Mouse (Mus musculus) hindbrain, postnatal 0 days (tissue): Measurements from ENCODE around the gene Gse1. TPM values are rescaled to one million over a fixed set of nuclear protein-coding genes. Genes with fewer than 3 reads are reported as not detected.

Experiments used
- ATAC-seq: fragments of 200-750 bp; cut with Nextera tagmentation; 2 replicates; pipeline ENCODE4 v1.8.0; 2017; ENCODE audit warnings: mild to moderate bottlenecking, moderate TSS enrichment, moderate library complexity
- DNase-seq: peaks from one replicate; pipeline ENCODE4 v3.0.0-alpha.2; 2015; ENCODE audit warnings: low spot score
- H3K27ac ChIP-seq: fragments of 300-500 bp; sonication (generic); 2 replicates; pipeline ENCODE4 v1.5.1; 2014; ENCODE audit warnings: mild to moderate bottlenecking
- H3K27me3 ChIP-seq: fragments of 300-500 bp; sonication (generic); 2 replicates; pipeline ENCODE4 v1.6.1; 2014; ENCODE audit warnings: low read length, mixed read lengths; ENCODE audit not compliant: insufficient read depth
- H3K36me3 ChIP-seq: fragments of 300-500 bp; sonication (generic); 2 replicates; pipeline ENCODE4 v1.6.1; 2014; ENCODE audit warnings: low read length, mixed read lengths; ENCODE audit not compliant: insufficient read depth
- H3K4me1 ChIP-seq: fragments of 300-500 bp; sonication (generic); 2 replicates; pipeline ENCODE4 v1.6.1; 2014; ENCODE audit warnings: antibody characterized with exemption, low read length, mixed read lengths; ENCODE audit not compliant: insufficient read depth
- H3K4me2 ChIP-seq: fragments of 300-500 bp; sonication (generic); 2 replicates; pipeline ENCODE4 v1.6.1; 2014; ENCODE audit warnings: low read depth, mild to moderate bottlenecking, low read length, moderate library complexity, mixed read lengths
- H3K4me3 ChIP-seq: fragments of 300-500 bp; sonication (generic); 2 replicates; pipeline ENCODE4 v1.5.1; 2014; ENCODE audit warnings: low read length
- H3K9ac ChIP-seq: fragments of 300-500 bp; sonication (generic); replicated peaks from 2 replicates; pipeline ENCODE4 v1.6.1; 2014; ENCODE audit warnings: mild to moderate bottlenecking, low read length, moderate library complexity, mixed read lengths
- H3K9me3 ChIP-seq: fragments of 300-500 bp; sonication (generic); 2 replicates; pipeline ENCODE4 v1.6.1; 2016; ENCODE audit warnings: low read length, mixed read lengths
- CTCF ChIP-seq: IDR thresholded peaks from 2 replicates; pipeline ENCODE4 v1.5.1; 2016; ENCODE audit warnings: antibody characterized with exemption, control low read depth, low read depth
- WGBS: fragments of 180-500 bp; shearing (Covaris S2); extraction: QIAGEN DNeasy Blood & Tissue Kit; methylation state at CpG from one replicate; pipeline ENCODE4 v1.1.7; 2014; 5-methylcytosine and 5-hydroxymethylcytosine counted together
- polyA plus RNA-seq: library from polyadenylated mRNA; unstranded; fragments of >200 nt; fragmentation: Nextera tagmentation; extraction: Ambion mirVana; gene quantifications from 2 replicates; pipeline ENCODE4 v1.2.1, GENCODE M21; 2015
- total RNA-seq: library from RNA; depleted of rRNA; stranded (reverse); fragments of >200 nt; gene quantifications from 2 replicates; pipeline ENCODE4 v1.2.3, GENCODE M21; 2014

Gse1 gene
- total and polyA plus RNA-seq, 2 experiments from 2014 or later: 13.4 to 48.3 TPM

GRCm38 (mm10) chr8:120216855-120217830 lies 11.1 kb upstream of the Gse1 start:
- H3K9me3 ChIP-seq: no peaks in the 10 kb centered on the region
- H3K4me2 ChIP-seq: 0 out of 2 replicates have a peak overlapping the region, but pooled peaks have one; percentile 1
- ATAC-seq (peak; percentile 62), DNase-seq (peak; percentile 75)
- no peak overlapping the region for H3K4me3 ChIP-seq
- H3K4me1 ChIP-seq: peaks cover 12% of the 10 kb centered on the region
- no peak overlapping the region for H3K27ac ChIP-seq
- H3K27me3 ChIP-seq: no peaks in the 10 kb centered on the region
- 29% methylated on average over 13 of the region's 13 CpGs for WGBS
- TF ChIP-seq CTCF: no peak
- H3K36me3 ChIP-seq: no peaks in the 10 kb centered on the region
- no peak overlapping the region for H3K9ac ChIP-seq

GRCm38 (mm10) chr8:120222548-120222947 lies 5.7 kb upstream of the Gse1 start:
- Histone ChIP-seq H3K9me3 (no peaks in the 10 kb centered on the region), H3K27me3 (no peaks in the 10 kb centered on the region), H3K4me3 (no peak overlapping the region), H3K4me2 (no peak overlapping the region), H3K9ac (no peak overlapping the region), H3K4me1 (no peaks in the 10 kb centered on the region), H3K27ac (no peak overlapping the region), H3K36me3 (no peaks in the 10 kb centered on the region)
- DNase-seq (no peak), ATAC-seq (no peak)
- no peak for TF ChIP-seq CTCF
- WGBS: 56% methylated on average over 11 of the region's 11 CpGs

GRCm38 (mm10) chr8:120224521-120225420 lies 3.5 kb upstream of the Gse1 start:
- 50% methylated on average over 11 of the region's 11 CpGs for WGBS
- Histone ChIP-seq H3K27me3 (no peaks in the 10 kb centered on the region), H3K9ac (no peak overlapping the region), H3K4me1 (peaks cover 6% of the 10 kb centered on the region; the same call in 1 of the 2 replicates), H3K4me2 (no peak overlapping the region), H3K36me3 (no peaks in the 10 kb centered on the region), H3K4me3 (no peak overlapping the region), H3K27ac (no peak overlapping the region), H3K9me3 (no peaks in the 10 kb centered on the region)
- no peak for TF ChIP-seq CTCF
- ATAC-seq: no peak
- no peak for DNase-seq

- Histone ChIP-seq H3K9me3 (no peaks in the 10 kb centered on the region), H3K27ac (no peak overlapping the region), H3K4me3 (no peak overlapping the region), H3K9ac (no peak overlapping the region), H3K4me2 (no peak overlapping the region), H3K27me3 (no peaks in the 10 kb centered on the region), H3K36me3 (no peaks in the 10 kb centered on the region), H3K4me1 (peaks cover 13% of the 10 kb centered on the region; the same call in 1 of the 2 replicates)
- 31% methylated on average over 10 of the region's 10 CpGs for WGBS
- DNase-seq (no peak), ATAC-seq (no peak)
- TF ChIP-seq CTCF: peak; percentile 16; the same call in 1 of the 2 replicates
Measured at GRCm38 (mm10) chr8:120225421-120226151, 2.7 kb upstream of the Gse1 start.

GRCm38 (mm10) chr8:120226700-120227577 lies 1.3 kb upstream of the Gse1 start:
- Histone ChIP-seq H3K4me2 (no peak overlapping the region), H3K36me3 (no peaks in the 10 kb centered on the region), H3K27me3 (no peaks in the 10 kb centered on the region), H3K27ac (no peak overlapping the region), H3K4me3 (no peak overlapping the region), H3K9me3 (no peaks in the 10 kb centered on the region), H3K4me1 (peaks cover 22% of the 10 kb centered on the region; the same call in 1 of the 2 replicates), H3K9ac (no peak overlapping the region)
- no peak for TF ChIP-seq CTCF
- ATAC-seq: no peak
- no peak for DNase-seq
- WGBS: 57% methylated on average over 5 of the region's 5 CpGs
